Mouse (Mus musculus): ENCODE measurements at regions not wholly inside any gene's neighbourhood (a gene's known extent, or its start where the extent isn't known, plus 50 kb on each side); places are given as distances from the start of the nearest gene placed in this dataset.

GRCm38 (mm10) chr17:45966736-45967135 lies 65.4 kb downstream of the Vegfa start:
- Histone ChIP-seq H3K4me1 (peaks cover 5% of the 10 kb centered on the region), H3K9ac (no peak overlapping the region), H3K27ac (no peak overlapping the region), H3K27me3 (no peaks in the 10 kb centered on the region), H3K4me2 (no peak overlapping the region), H3K9me3 (no peaks in the 10 kb centered on the region), H3K4me3 (replicated peaks) (no peak overlapping the region), H3K36me3 (replicated peaks) (no peaks in the 10 kb centered on the region)
- 7% methylated on average over 4 of the region's 4 CpGs for WGBS
- no peak for ATAC-seq (ENCODE audit: low FRiP score)

- Histone ChIP-seq H3K4me3 (replicated peaks) (no peak overlapping the region), H3K9ac (no peak overlapping the region), H3K4me2 (no peak overlapping the region), H3K4me1 (peaks cover 5% of the 10 kb centered on the region), H3K27me3 (no peaks in the 10 kb centered on the region), H3K27ac (no peak overlapping the region), H3K36me3 (replicated peaks) (no peaks in the 10 kb centered on the region), H3K9me3 (no peaks in the 10 kb centered on the region)
- no peak for ATAC-seq (ENCODE audit: low FRiP score)
These were observed 68.1 kb downstream of the Vegfa start for GRCm38 (mm10) chr17:45964031-45964430.

GRCm38 (mm10) chr17:45963332-45963731 lies 68.8 kb downstream of the Vegfa start:
- no peaks in the 10 kb centered on the region for H3K9me3 ChIP-seq
- H3K4me3 ChIP-seq (replicated peaks), result no peak overlapping the region
- no peak overlapping the region for H3K4me2 ChIP-seq
- H3K27ac ChIP-seq, result no peak overlapping the region
- ATAC-seq (ENCODE audit: low FRiP score), result no peak
- H3K9ac ChIP-seq, result no peak overlapping the region
- 74% methylated on average over 3 of the region's 3 CpGs for WGBS
- no peaks in the 10 kb centered on the region for H3K27me3 ChIP-seq
- H3K36me3 ChIP-seq (replicated peaks), result no peaks in the 10 kb centered on the region
- peaks cover 5% of the 10 kb centered on the region for H3K4me1 ChIP-seq

- Histone ChIP-seq H3K27ac (no peak overlapping the region), H3K9me3 (no peaks in the 10 kb centered on the region), H3K4me3 (replicated peaks) (no peak overlapping the region), H3K9ac (no peak overlapping the region), H3K4me2 (no peak overlapping the region), H3K27me3 (no peaks in the 10 kb centered on the region), H3K4me1 (peaks cover 2% of the 10 kb centered on the region), H3K36me3 (replicated peaks) (no peaks in the 10 kb centered on the region)
- WGBS, result 86% methylated on average over 16 of the region's 16 CpGs
- no peak for ATAC-seq (ENCODE audit: low FRiP score)
These were observed 70.4 kb downstream of the Vegfa start for GRCm38 (mm10) chr17:45961626-45962319.

GRCm38 (mm10) chr17:45958094-45958881 lies 73.9 kb downstream of the Vegfa start:
- Histone ChIP-seq H3K27ac (no peak overlapping the region), H3K4me3 (replicated peaks) (no peak overlapping the region), H3K9ac (no peak overlapping the region), H3K9me3 (no peaks in the 10 kb centered on the region), H3K4me2 (no peak overlapping the region), H3K27me3 (no peaks in the 10 kb centered on the region), H3K4me1 (no peaks in the 10 kb centered on the region), H3K36me3 (replicated peaks) (no peaks in the 10 kb centered on the region)
- WGBS, result 87% methylated on average over 7 of the region's 7 CpGs
- ATAC-seq (ENCODE audit: low FRiP score), result no peak

GRCm38 (mm10) chr17:45955481-45955880 lies 76.7 kb downstream of the Vegfa start:
- H3K9ac ChIP-seq, result no peak overlapping the region
- H3K27me3 ChIP-seq, result no peaks in the 10 kb centered on the region
- no peak overlapping the region for H3K4me2 ChIP-seq
- H3K9me3 ChIP-seq, result no peaks in the 10 kb centered on the region
- H3K4me3 ChIP-seq (replicated peaks), result no peak overlapping the region
- no peak overlapping the region for H3K27ac ChIP-seq
- no peak for ATAC-seq (ENCODE audit: low FRiP score)
- H3K4me1 ChIP-seq, result no peaks in the 10 kb centered on the region
- 52% methylated on average over 10 of the region's 10 CpGs for WGBS
- H3K36me3 ChIP-seq (replicated peaks), result no peaks in the 10 kb centered on the region

- ATAC-seq (ENCODE audit: low FRiP score), result no peak
- Histone ChIP-seq H3K9ac (no peak overlapping the region), H3K27me3 (no peaks in the 10 kb centered on the region), H3K27ac (no peak overlapping the region), H3K4me2 (no peak overlapping the region), H3K4me3 (replicated peaks) (no peak overlapping the region), H3K4me1 (no peaks in the 10 kb centered on the region), H3K9me3 (no peaks in the 10 kb centered on the region), H3K36me3 (replicated peaks) (no peaks in the 10 kb centered on the region)
- 90% methylated on average over 7 of the region's 7 CpGs for WGBS
These were observed 77.3 kb downstream of the Vegfa start for GRCm38 (mm10) chr17:45954824-45955223.

- H3K27me3 ChIP-seq, result no peaks in the 10 kb centered on the region
- H3K4me1 ChIP-seq, result no peaks in the 10 kb centered on the region
- no peaks in the 10 kb centered on the region for H3K9me3 ChIP-seq
- WGBS, result 90% methylated on average over 8 of the region's 8 CpGs
- no peak overlapping the region for H3K9ac ChIP-seq
- H3K4me2 ChIP-seq, result no peak overlapping the region
- no peaks in the 10 kb centered on the region for H3K36me3 ChIP-seq (replicated peaks)
- no peak overlapping the region for H3K4me3 ChIP-seq (replicated peaks)
- H3K27ac ChIP-seq, result no peak overlapping the region
- ATAC-seq (ENCODE audit: low FRiP score), result no peak
These were observed 78.6 kb downstream of the Vegfa start for GRCm38 (mm10) chr17:45953523-45953922.

GRCm38 (mm10) chr17:45950533-45951164 lies 81.5 kb downstream of the Vegfa start:
- no peaks in the 10 kb centered on the region for H3K27me3 ChIP-seq
- no peak overlapping the region for H3K27ac ChIP-seq
- ATAC-seq (ENCODE audit: low FRiP score), result no peak
- no peak overlapping the region for H3K4me3 ChIP-seq (replicated peaks)
- no peaks in the 10 kb centered on the region for H3K9me3 ChIP-seq
- no peak overlapping the region for H3K4me2 ChIP-seq
- no peaks in the 10 kb centered on the region for H3K36me3 ChIP-seq (replicated peaks)
- 64% methylated on average over 9 of the region's 9 CpGs for WGBS
- no peak overlapping the region for H3K9ac ChIP-seq
- H3K4me1 ChIP-seq, result no peaks in the 10 kb centered on the region

GRCm38 (mm10) chr17:45949141-45949540 lies 83.0 kb downstream of the Vegfa start:
- Histone ChIP-seq H3K27ac (no peak overlapping the region), H3K27me3 (no peaks in the 10 kb centered on the region), H3K9ac (no peak overlapping the region), H3K4me1 (no peaks in the 10 kb centered on the region), H3K9me3 (no peaks in the 10 kb centered on the region), H3K36me3 (replicated peaks) (no peaks in the 10 kb centered on the region), H3K4me2 (no peak overlapping the region), H3K4me3 (replicated peaks) (no peak overlapping the region)
- no peak for ATAC-seq (ENCODE audit: low FRiP score)
- 89% methylated on average over 6 of the region's 6 CpGs for WGBS

GRCm38 (mm10) chr17:45948314-45948935 lies 83.7 kb downstream of the Vegfa start:
- Histone ChIP-seq H3K27ac (no peak overlapping the region), H3K4me1 (no peaks in the 10 kb centered on the region), H3K4me3 (replicated peaks) (no peak overlapping the region), H3K4me2 (no peak overlapping the region), H3K9me3 (no peaks in the 10 kb centered on the region), H3K9ac (no peak overlapping the region), H3K27me3 (no peaks in the 10 kb centered on the region), H3K36me3 (replicated peaks) (no peaks in the 10 kb centered on the region)
- WGBS, result 81% methylated on average over 5 of the region's 5 CpGs
- no peak for ATAC-seq (ENCODE audit: low FRiP score)

- ATAC-seq (ENCODE audit: low FRiP score), result no peak
- Histone ChIP-seq H3K27me3 (no peaks in the 10 kb centered on the region; the same call in 1 of the 2 replicates), H3K4me3 (replicated peaks) (no peak overlapping the region), H3K9me3 (no peaks in the 10 kb centered on the region), H3K27ac (no peak overlapping the region), H3K36me3 (replicated peaks) (no peaks in the 10 kb centered on the region), H3K4me1 (peaks cover 4% of the 10 kb centered on the region; the same call in 1 of the 2 replicates), H3K4me2 (no peak overlapping the region), H3K9ac (no peak overlapping the region)
- WGBS, result 84% methylated on average over 3 of the region's 3 CpGs
These were observed 87.2 kb downstream of the Vegfa start for GRCm38 (mm10) chr17:45945005-45945404.
